Mouse (Mus musculus): ENCODE results near the gene Olfr1279. TPM values are rescaled to one million over a fixed set of nuclear protein-coding genes. Genes with fewer than 3 reads are reported as not detected.

Gene Olfr1279
- polyA plus RNA-seq, 1 experiment from 2014 or later, result not detected

Other genes starting within 250 kb of the Olfr1279 start
- not detected in 2 replicates for gene Gm13941, start 194.7 kb upstream of the Olfr1279 start, polyA plus RNA-seq (2014; fragmentation: Nextera tagmentation; extraction: Ambion mirVana)
- not detected in 2 replicates for gene Gm15130, start 147.7 kb upstream of the Olfr1279 start, polyA plus RNA-seq (2014; fragmentation: Nextera tagmentation; extraction: Ambion mirVana)
- gene 4930430A15Rik, start 71.0 kb upstream of the Olfr1279 start, polyA plus RNA-seq (2014; fragmentation: Nextera tagmentation; extraction: Ambion mirVana), result not detected in 2 replicates
- not detected in 2 replicates for gene Olfr1275, start 65.3 kb upstream of the Olfr1279 start, polyA plus RNA-seq (2014; fragmentation: Nextera tagmentation; extraction: Ambion mirVana)
- gene Olfr1276, start 46.1 kb upstream of the Olfr1279 start, polyA plus RNA-seq (2014; fragmentation: Nextera tagmentation; extraction: Ambion mirVana), result not detected in 2 replicates
- gene Olfr1277, start 26.5 kb upstream of the Olfr1279 start, polyA plus RNA-seq (2014; fragmentation: Nextera tagmentation; extraction: Ambion mirVana), result not detected in 2 replicates
- not detected in 2 replicates for gene Olfr1278, start 10.5 kb upstream of the Olfr1279 start, polyA plus RNA-seq (2014; fragmentation: Nextera tagmentation; extraction: Ambion mirVana)
- not detected in 2 replicates for gene Olfr1280, start 13.4 kb downstream of the Olfr1279 start, polyA plus RNA-seq (2014; fragmentation: Nextera tagmentation; extraction: Ambion mirVana)
- gene Olfr1281, start 25.9 kb downstream of the Olfr1279 start, polyA plus RNA-seq (2014; fragmentation: Nextera tagmentation; extraction: Ambion mirVana), result not detected in 2 replicates
- not detected in 2 replicates for gene Olfr1282, start 35.4 kb downstream of the Olfr1279 start, polyA plus RNA-seq (2014; fragmentation: Nextera tagmentation; extraction: Ambion mirVana)
- not detected in 2 replicates for gene Olfr1283, start 66.2 kb downstream of the Olfr1279 start, polyA plus RNA-seq (2014; fragmentation: Nextera tagmentation; extraction: Ambion mirVana)
- not detected in 2 replicates for gene Olfr1284, start 74.9 kb downstream of the Olfr1279 start, polyA plus RNA-seq (2014; fragmentation: Nextera tagmentation; extraction: Ambion mirVana)
- not detected in 2 replicates for gene Olfr1286, start 122.5 kb downstream of the Olfr1279 start, polyA plus RNA-seq (2014; fragmentation: Nextera tagmentation; extraction: Ambion mirVana)
- gene Olfr1287, start 148.5 kb downstream of the Olfr1279 start, polyA plus RNA-seq (2014; fragmentation: Nextera tagmentation; extraction: Ambion mirVana), result not detected in 2 replicates
- gene Olfr1288, start 173.5 kb downstream of the Olfr1279 start, polyA plus RNA-seq (2014; fragmentation: Nextera tagmentation; extraction: Ambion mirVana), result not detected in 2 replicates
- not detected in 2 replicates for gene Olfr1289, start 180.2 kb downstream of the Olfr1279 start, polyA plus RNA-seq (2014; fragmentation: Nextera tagmentation; extraction: Ambion mirVana)
- 0.08 TPM in 1 of 2 replicates, not detected in the other for gene Olfr1290, start 193.2 kb downstream of the Olfr1279 start, polyA plus RNA-seq (2014; fragmentation: Nextera tagmentation; extraction: Ambion mirVana)
- not detected in 2 replicates for gene Olfr1291-ps1, start 196.5 kb downstream of the Olfr1279 start, polyA plus RNA-seq (2014; fragmentation: Nextera tagmentation; extraction: Ambion mirVana)
- gene Olfr1293-ps, start 224.6 kb downstream of the Olfr1279 start, polyA plus RNA-seq (2014; fragmentation: Nextera tagmentation; extraction: Ambion mirVana), result not detected in 2 replicates
- gene Olfr1294, start 239.7 kb downstream of the Olfr1279 start, polyA plus RNA-seq (2014; fragmentation: Nextera tagmentation; extraction: Ambion mirVana), result not detected in 2 replicates